Mouse (Mus musculus): ENCODE measurements around the gene Sec24d. TPM values are rescaled to one million over a fixed set of nuclear protein-coding genes. Genes with fewer than 3 reads are reported as not detected.

Gene Sec24d
- polyA plus RNA-seq (2012; rRNA removed): 84.6 and 86.9 TPM in 2 replicates

GRCm38 (mm10) chr3:123266753-123267651 is at the start of gene Sec24d:
TSS of gene Sec24d (plus strand) at chr3:123267455.

GRCm38 (mm10) chr3:123235921-123236320 is 31.3 kb upstream of the Sec24d start, which contains the start of gene Synpo2:
TSS of gene Synpo2 (minus strand) at chr3:123236149.

GRCm38 (mm10) chr3:123385486-123386156 is 118.4 kb downstream of the Sec24d start, which contains the start of gene Mettl14:
TSS of gene Mettl14 (minus strand) at chr3:123386108.

Other genes starting within 250 kb of the Sec24d start
- gene Myoz2, start 232.4 kb upstream of the Sec24d start, polyA plus RNA-seq (2012; rRNA removed): 0.22 TPM in 1 of 2 replicates, not detected in the other
- 43.7 and 48.2 TPM in 2 replicates for gene Synpo2, start 31.3 kb upstream of the Sec24d start, polyA plus RNA-seq (2012; rRNA removed)
- 2.4 and 4.0 TPM in 2 replicates for gene Mettl14, start 118.7 kb downstream of the Sec24d start, polyA plus RNA-seq (2012; rRNA removed)
- gene Prss12, start 179.5 kb downstream of the Sec24d start, polyA plus RNA-seq (2012; rRNA removed): 0.78 and 0.90 TPM in 2 replicates